Mouse (Mus musculus): ENCODE results near the gene Ifit1.
"Not testable (repeated sequence)": the region's sequence is repeated elsewhere in the genome, so short reads cannot be mapped to it uniquely, and the experiment has no call there.

DNA sequence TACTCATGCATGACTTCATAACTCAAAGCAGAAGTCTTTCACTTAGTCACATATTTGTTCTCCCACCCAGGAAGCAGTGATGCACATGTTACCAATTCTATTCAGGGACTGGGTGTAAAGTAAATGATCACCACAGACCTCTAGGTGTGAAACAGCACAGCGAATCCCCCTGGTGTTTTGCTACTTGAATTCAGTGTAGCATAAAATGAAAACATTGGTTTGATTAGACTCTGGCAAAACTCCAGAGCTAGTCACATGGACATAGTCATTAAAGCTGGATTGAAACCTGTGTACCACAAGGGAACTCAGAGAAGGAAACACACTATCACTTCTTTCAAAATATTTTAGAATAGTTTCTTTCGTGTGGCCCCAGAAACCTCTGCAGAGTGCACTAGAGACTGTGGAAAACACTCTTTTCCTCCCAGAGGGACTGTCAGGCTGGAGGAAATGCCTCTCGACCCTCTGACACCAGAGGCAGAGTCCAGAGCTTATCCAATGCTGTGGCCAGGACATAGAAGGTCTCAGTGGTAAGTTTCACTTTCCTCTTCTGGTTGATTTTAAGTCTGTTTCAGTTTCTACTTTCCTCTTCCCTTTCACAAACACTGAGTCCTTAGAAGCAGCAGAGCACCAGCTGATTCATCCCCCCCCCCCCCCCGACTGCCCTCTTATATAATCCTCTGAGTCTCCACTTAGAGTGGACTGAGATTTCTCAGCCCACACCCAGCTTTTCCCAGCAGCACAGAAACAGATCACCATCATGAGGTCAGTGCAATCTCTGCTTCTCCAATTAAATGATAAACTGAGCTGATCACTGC is 33.2 kb upstream of the Ifit1 start, which contains the start of gene Ifit3b:
- not testable (repeated sequence) for TF ChIP-seq CHD1, TCF12, POLR2A, MAZ (IDR thresholded peaks at IDR 0.05; ENCODE audit: low read depth, low read length)

All from CH12.LX (cell line).